Mouse (Mus musculus): ENCODE results near the gene Psmb8.
A peak's percentile ranks its signal among the peaks of the same experiment; 100 is the strongest.

- no peak for TF ChIP-seq CTCF (IDR thresholded peaks at IDR 0.05 in 2 of 3, conservative IDR thresholded peaks at IDR 0.05 in 1 of 3; ENCODE audit: control insufficient read depth in 1 of 3, insufficient read depth in 1 of 3, low read depth in 2 of 3, low read length in 3 of 3, poor library complexity in 1 of 3, severe bottlenecking in 1 of 3)
- TF ChIP-seq RAD21 (IDR thresholded peaks at IDR 0.05; ENCODE audit: low read depth, low read length), result no peak
- TF ChIP-seq MAZ (IDR thresholded peaks at IDR 0.05; ENCODE audit: low read depth, low read length), result no peak
- TF ChIP-seq ZNF384 (IDR thresholded peaks at IDR 0.05; ENCODE audit: low read depth, low read length), result no peak
- TF ChIP-seq ELF1 (IDR thresholded peaks at IDR 0.05; ENCODE audit: low read depth, low read length), result no peak
- 0 out of 4 replicates have a peak, but pooled peaks of 1 of the 2 experiments have one; percentile 33 for TF ChIP-seq POLR2A (IDR thresholded peaks at IDR 0.05; ENCODE audit: control insufficient read depth in 1 of 2, insufficient read depth in 1 of 2, low read depth in 1 of 2, low read length in 2 of 2, poor library complexity in 1 of 2)
- no peak for TF ChIP-seq HCFC1 (IDR thresholded peaks at IDR 0.05; ENCODE audit: low read depth, low read length)
- no peak for TF ChIP-seq GABPA (IDR thresholded peaks at IDR 0.05; ENCODE audit: low read depth, low read length)
- TF ChIP-seq CHD1 (IDR thresholded peaks at IDR 0.05; ENCODE audit: low read depth, low read length), result no peak
- TF ChIP-seq KAT2A (conservative IDR thresholded peaks at IDR 0.05; ENCODE audit: low read depth, low read length), result no peak
- no peak for TF ChIP-seq RCOR1 (IDR thresholded peaks at IDR 0.05; ENCODE audit: low read depth, low read length)
Observed at GRCm38 (mm10) chr17:34207456-34207855, 9.9 kb downstream of the Psmb8 start.
